Mouse (Mus musculus) megakaryocyte, embryonic 14.5 days (primary cell): ENCODE measurements around the gene Zfp212.

ENCODE experiments used
- FLI1 ChIP-seq: IDR thresholded peaks from 2 replicates; pipeline ENCODE4 v1.6.1; 2012; ENCODE audit warnings: low read length, inconsistent platforms, mixed read lengths
- GATA1 ChIP-seq: IDR thresholded peaks from 3 replicates; pipeline ENCODE4 v1.6.1; 2012; ENCODE audit warnings: mixed read lengths, low read length, inconsistent platforms, borderline replicate concordance

DNA sequence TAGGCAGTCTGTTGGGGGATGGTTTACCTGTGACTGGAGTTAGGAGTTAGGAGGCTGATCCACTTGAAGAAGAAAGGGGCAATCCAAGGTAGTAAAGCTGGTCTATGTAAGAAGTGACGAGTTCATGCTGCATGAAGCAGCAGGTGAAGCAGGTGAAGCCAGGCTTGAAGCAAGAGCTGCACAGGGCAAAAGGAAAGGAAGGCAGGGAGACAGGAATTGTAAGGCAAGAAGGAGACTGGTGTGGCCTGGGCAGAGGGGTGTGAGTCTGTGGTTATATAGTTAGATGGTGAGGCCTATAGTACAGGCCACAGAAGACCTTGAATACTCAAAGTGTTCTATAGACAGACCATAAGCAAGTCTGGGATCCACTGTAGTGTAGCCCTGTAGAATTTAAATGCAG, 11.3 kb upstream of the Zfp212 start:
- no peak for TF ChIP-seq GATA1
- TF ChIP-seq FLI1 = no peak
